Mouse (Mus musculus): ENCODE data around the gene Cyp4a30b.
"Not testable (repeated sequence)": the region's sequence is repeated elsewhere in the genome, so short reads cannot be mapped to it uniquely, and the experiment has no call there.

The Cyp4a30b gene

DNA sequence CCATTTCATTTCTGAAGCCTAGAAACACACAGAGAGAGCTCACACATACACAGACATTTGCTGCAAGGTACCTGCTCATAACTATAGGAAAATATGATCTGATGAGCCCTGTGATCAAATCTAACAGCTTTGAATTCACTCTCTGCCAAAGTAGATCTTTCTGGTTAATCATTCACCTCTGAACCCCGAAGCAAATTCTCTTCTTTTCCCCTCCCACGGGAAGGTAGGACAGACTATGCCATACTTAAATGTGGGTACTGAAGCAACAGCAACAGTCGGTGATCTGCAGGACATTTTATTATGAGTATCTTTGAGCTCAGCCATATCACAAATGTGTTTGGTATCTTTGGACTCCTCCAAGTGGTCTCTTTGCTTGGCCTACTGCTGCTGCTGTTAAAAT, at the start of gene Cyp4a30b:
Gene Cyp4a30b, plus strand, starts transcription at position 301 of the 400 bp plus-strand sequence.
- DNase-seq (ENCODE audit: extremely low spot score, low read depth, low spot score): no peak

DNA sequence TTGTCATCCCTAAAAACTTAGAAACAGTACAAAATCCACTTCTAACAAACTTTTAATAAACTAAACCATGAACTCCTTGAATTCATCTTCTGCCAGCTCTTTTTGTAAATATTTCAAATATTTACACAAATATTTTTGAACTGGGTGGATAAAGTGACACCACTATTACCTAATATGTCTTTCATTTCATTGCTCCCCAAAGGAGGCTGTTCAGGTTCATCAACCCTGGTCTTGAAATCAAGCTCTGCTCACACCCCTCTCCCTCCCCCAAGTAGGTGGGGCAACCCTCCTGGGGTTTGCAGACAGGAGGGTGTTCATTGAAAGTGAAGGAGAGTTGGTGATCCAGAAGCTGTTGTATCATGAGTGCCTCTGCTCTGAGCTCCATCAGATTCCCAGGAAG, 41.1 kb upstream of the Cyp4a30b start, which contains the start of gene Cyp4a12b:
Gene Cyp4a12b, plus strand, starts transcription at position 301 of the 400 bp plus-strand sequence.
- DNase-seq (ENCODE audit: extremely low spot score, low read depth, low spot score): not testable (repeated sequence)

DNA sequence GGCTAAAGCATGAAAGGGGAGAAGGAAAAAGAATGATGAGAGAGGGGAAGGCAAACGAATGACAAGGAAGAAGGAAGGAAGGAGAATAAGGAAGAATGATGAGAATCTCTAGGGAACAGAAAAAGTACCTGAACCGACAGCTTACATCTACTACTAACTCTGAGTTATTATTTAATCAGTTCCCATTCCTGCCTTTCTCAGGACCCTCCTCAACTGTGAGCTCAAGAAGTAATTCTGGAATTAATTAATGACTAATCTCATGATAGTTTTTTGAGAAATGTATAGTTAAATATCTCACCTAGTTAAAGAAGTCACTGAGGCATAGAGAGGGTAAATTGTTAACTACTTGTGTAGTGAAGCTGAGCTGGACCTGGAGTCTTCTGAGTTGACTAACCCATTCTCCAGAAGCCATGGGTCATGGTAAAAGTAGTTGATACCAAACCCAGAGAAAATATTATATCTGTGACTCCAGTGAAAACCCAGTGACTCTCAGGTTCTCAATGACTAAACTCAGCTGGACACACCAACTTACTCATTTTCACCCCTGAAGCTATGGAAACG, 1.7 kb upstream of the Cyp4a30b start:
- no peak for DNase-seq (ENCODE audit: extremely low spot score, low read depth, low spot score)

DNA sequence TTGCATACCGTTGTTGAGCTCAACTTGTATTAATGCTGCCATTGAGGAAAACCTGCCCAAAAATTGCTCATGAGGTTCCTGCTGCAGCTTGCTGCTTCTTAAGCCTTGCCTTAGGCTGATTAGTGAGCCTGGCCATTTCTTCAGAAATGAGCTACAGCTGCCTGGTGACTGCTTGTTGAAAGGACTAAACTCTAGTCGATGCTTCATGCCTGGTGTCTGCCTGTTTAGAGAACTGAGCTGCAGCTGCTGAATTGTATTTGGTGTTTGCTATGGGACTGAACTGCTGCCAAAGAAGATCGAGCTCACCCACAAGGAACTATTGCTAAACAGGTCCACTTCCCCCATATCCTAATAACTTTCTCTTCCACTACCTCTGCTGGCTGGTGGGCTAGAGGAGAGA, 21.2 kb downstream of the Cyp4a30b start:
- DNase-seq (ENCODE audit: extremely low spot score, low read depth, low spot score): not testable (repeated sequence)

DNA sequence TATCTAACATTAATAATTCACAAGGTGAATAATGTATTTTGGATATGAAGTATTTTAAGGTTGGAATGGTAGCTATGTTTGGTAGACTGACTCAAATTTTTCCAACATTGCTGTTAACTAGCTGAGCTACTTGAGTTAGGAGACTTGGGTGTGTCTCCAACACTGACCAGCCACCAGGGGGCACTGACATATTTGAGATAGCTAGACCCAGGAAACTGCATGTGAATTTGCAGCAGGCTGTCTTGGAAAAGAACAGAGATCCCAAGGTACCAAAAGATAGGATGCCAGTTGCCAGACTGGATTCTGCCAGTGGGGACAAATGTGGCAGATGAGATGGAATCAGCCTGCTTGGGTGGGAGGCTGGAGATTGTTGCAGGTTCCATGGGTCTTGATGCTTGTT, 23.6 kb downstream of the Cyp4a30b start:
- DNase-seq (ENCODE audit: extremely low spot score, low read depth, low spot score): not testable (repeated sequence)

DNA sequence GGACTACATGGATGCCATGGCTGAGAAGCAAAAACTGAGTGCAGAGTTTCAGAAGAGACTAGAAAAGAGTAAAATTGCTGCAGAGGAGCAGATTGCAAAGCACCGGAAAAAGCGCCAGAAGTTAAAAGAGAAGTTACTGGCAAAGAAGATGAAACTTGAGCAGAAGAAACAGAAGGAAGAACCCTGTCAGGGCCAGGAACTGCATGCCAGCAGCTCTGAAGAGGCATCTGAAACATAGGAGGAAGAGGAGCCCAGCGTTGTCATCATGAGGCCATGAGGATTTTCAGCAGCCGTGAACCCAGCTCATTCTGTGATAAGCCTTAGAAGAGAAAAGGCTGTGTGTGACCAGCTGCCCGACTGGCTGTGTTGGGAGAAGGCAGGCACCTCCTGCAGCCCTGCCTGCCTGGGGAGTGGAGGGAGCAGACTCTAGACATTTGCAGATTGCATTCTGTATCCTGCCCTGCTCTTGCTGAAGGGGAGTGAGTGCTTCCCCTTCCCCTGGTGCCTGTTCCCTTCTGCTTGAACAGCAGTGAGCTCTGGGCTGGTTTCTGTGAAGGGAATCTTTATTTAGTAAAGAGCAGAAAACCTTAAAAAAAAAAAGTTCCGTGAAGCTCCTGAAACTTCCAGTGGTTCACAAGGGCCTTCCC, 28.7 kb downstream of the Cyp4a30b start:
- DNase-seq (ENCODE audit: extremely low spot score, low read depth, low spot score): no peak

DNA sequence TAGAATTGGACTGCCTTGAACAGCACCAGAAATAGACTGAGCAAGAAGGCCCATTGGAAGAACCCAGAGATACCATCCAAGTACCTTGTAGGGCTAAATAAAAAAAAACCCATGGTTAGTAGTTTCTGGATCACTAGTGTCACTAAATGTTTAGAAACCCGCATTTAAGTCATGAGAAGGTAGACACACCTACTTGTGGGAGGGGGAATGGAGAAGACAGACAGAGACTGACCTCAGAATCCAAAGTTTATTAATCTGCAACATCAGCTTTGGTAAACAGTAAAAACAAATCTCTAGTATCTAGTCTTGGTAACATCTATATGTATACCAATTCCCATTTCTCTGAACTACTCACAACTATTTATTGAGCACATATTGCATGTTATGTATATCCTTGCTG, 43.6 kb downstream of the Cyp4a30b start, which contains the start of gene Cyp4a14:
Gene Cyp4a14, minus strand, starts transcription at position 142 of the 400 bp plus-strand sequence.
- no peak for DNase-seq (ENCODE audit: extremely low spot score, low read depth, low spot score)

DNA sequence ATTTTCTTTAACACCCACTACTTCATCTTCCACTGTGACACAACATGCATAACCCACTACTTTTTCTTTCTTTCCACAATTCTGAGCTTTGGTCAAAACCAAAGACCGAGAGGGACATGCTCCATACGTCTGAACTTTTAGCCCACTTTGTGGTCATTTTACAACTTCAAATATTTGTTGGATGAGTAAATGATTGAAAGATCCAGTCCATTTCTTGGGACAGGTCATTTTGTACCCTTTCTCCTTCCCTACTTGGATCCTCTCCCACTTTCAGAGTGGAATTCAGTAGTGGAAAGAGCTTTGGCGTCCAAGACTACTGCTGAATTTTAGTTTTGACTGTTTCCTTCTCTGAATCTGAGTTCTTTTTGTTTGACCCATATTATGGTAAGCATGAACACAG, 45.1 kb downstream of the Cyp4a30b start:
- DNase-seq (ENCODE audit: extremely low spot score, low read depth, low spot score): no peak

DNA sequence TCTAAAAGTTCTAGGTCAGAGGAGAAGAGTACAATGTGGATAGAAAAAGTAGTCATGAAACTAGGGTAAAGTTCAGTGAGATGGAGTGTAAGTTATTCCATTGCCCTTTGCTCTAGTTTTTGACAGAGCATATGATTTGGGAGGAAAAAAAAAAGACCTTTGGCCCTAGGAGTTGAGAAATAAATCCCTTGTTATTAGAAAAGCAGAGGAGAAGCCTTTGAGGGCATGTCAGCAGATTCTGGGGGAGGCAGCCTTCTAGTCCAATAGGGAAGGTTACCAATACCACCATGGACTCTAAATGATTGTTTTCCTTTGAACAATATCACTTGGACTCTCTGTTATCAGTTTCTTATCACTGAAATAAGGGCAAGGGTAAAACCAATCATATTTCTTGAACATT, 61.6 kb downstream of the Cyp4a30b start:
- DNase-seq (ENCODE audit: extremely low spot score, low read depth, low spot score): not testable (repeated sequence)

DNA sequence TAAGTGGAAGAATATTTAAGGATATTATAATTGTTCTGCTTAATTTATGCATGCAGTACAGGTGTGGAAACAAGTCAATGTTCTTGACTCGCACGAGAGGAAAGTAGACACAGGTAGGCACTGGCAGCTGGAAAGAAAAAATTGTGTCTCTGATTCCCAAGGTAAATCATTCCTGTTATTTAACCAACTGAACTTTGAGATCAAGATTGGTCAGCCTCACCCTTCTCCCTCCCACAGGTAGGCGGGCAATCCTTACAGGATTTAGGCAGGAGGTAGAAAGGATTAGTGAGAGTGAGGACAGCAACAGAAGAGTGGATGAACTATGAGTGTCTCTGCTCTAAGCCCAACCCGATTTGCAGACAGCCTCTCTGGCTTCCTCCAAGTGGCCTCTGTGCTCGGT, 65.6 kb downstream of the Cyp4a30b start, which contains the start of gene Cyp4a10:
Gene Cyp4a10, plus strand, starts transcription at position 265 of the 400 bp plus-strand sequence.
- DNase-seq (ENCODE audit: extremely low spot score, low read depth, low spot score): not testable (repeated sequence)

DNA sequence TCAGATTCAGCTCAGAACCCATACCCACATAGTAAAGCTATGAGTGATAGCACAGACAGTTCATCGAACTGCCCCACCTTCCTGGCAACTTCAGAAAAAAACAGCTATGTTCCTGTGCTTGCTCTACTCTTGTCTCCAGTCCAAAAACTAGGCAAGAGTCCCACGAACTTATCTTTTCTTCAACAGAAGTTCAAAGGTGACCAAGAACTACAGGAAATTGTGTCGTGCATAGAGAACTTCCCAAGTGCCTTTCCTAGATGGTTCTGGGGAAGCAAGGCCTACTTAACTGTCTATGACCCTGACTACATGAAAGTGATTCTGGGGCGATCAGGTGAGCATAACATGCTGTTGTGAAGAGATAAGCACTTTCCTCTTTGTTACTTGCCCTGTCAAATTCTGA, 67.0 kb downstream of the Cyp4a30b start:
- no peak for DNase-seq (ENCODE audit: extremely low spot score, low read depth, low spot score)

All from hindlimb bud, embryonic 11.5 days (tissue).